9 mouse cellular contexts compared by ENCODE assay signal in the genomic region with DNA sequence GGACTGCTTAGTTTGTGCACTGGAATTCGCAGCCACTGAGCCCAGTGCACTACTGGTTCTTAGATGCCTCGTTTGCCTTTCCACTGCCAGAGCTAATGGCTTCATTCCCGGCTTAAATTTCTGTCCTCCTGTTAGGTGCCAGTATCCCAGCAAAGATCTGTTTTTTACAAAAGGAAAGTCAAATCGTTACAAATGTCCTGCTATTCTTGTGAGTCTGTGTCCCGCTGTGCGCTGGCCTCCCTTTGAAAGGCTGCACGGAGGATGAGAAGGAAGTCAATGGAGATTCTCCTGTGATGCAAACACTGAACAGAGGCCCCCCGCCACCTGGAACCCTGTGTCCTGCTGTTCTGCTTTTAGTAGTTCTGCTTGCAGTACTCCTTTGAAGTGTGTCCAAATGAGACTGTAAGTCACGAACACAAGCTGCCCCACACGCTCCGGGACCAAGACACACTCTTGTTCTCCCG.
A peak's percentile ranks its signal among the peaks of the same experiment; 100 is the strongest.
DNase-seq lines count a peak whose midpoint lies in the region; ATAC-seq and TF ChIP-seq lines count a peak whose summit lies in the region.
"Had no signal": no experiment of that assay in that cellular context is flagged by ENCODE, and none has a peak within 500 bp of the region (broad histone marks: within the 10 kb centered on the region; RNA-seq: fewer than 3 reads in every experiment).

No protein-coding gene starts in this region.

- no peaks in the 10 kb centered on the region for H3K36me3 ChIP-seq in ES-Bruce4 (ENCODE audit: control insufficient read depth, insufficient read depth, low read length, poor library complexity, severe bottlenecking)
- no peaks in the 10 kb centered on the region for H3K36me3 ChIP-seq in embryonic facial prominence, embryonic 10.5 days (replicated peaks)
- no peaks in the 10 kb centered on the region for H3K36me3 ChIP-seq in hindbrain, embryonic 10.5 days
- no peaks in the 10 kb centered on the region for H3K36me3 ChIP-seq in midbrain, embryonic 16.5 days (ENCODE audit: control insufficient read depth, insufficient read depth, low read length)

- no peak overlapping the region for H3K4me3 ChIP-seq in ES-Bruce4 (ENCODE audit: low read depth, low read length)
- H3K4me3 ChIP-seq in embryonic facial prominence, embryonic 10.5 days: peak overlapping the region; percentile 45
- peak overlapping the region; percentile 40 for H3K4me3 ChIP-seq in hindbrain, embryonic 10.5 days
- H3K4me3 ChIP-seq in midbrain, embryonic 16.5 days (ENCODE audit: low read depth, low read length): peak overlapping the region; percentile 7
- H3K4me3 ChIP-seq: megakaryocyte, embryonic 14.5 days had no signal

- no peak for DNase-seq in cerebellum, postnatal 4 days (ENCODE audit: low spot score in 2 of 2)
- peak; percentile 63 for DNase-seq in embryonic facial prominence, embryonic 10.5 days (ENCODE audit: low spot score)
- DNase-seq in hindbrain, embryonic 10.5 days (ENCODE audit: low spot score): peak; percentile 72
- no peak for DNase-seq in adrenal gland, adult 8-10 months
- no peak for DNase-seq in thymus, adult 18-20 months

- WGBS in embryonic facial prominence, embryonic 10.5 days: 5% methylated on average over 12 of the region's 12 CpGs
- 2% methylated on average over 12 of the region's 12 CpGs for WGBS in hindbrain, embryonic 10.5 days
- 3% methylated on average over 12 of the region's 12 CpGs for WGBS in midbrain, embryonic 16.5 days

- peaks cover 27% of the 10 kb centered on the region for H3K27me3 ChIP-seq in ES-Bruce4 (ENCODE audit: control insufficient read depth, insufficient read depth, low read length, poor library complexity, severe bottlenecking)
- H3K27me3 ChIP-seq in embryonic facial prominence, embryonic 10.5 days (replicated peaks; ENCODE audit: low read depth, poor library complexity, severe bottlenecking): peaks cover 46% of the 10 kb centered on the region
- peaks cover 92% of the 10 kb centered on the region for H3K27me3 ChIP-seq in hindbrain, embryonic 10.5 days (ENCODE audit: insufficient read depth, poor library complexity, severe bottlenecking)
- H3K27me3 ChIP-seq in midbrain, embryonic 16.5 days (ENCODE audit: control insufficient read depth, insufficient read depth, low read depth, low read length): peaks cover 13% of the 10 kb centered on the region
- H3K27me3 ChIP-seq: megakaryocyte, embryonic 14.5 days had no signal

- H3K27ac ChIP-seq in ES-Bruce4 (ENCODE audit: insufficient read depth, low read length): no peak overlapping the region
- peak overlapping the region; percentile 65 for H3K27ac ChIP-seq in embryonic facial prominence, embryonic 10.5 days (replicated peaks)
- H3K27ac ChIP-seq in hindbrain, embryonic 10.5 days: peak overlapping the region; percentile 3; the same call in 1 of the 2 replicates
- peak overlapping the region; percentile 18; the same call in 1 of the 2 replicates for H3K27ac ChIP-seq in midbrain, embryonic 16.5 days (ENCODE audit: low read length)

- peak overlapping the region; percentile 45 for H3K4me2 ChIP-seq in midbrain, embryonic 16.5 days (ENCODE audit: low read length)

- no peak overlapping the region for H3K9ac ChIP-seq in ES-Bruce4 (ENCODE audit: low read depth, poor library complexity, severe bottlenecking)
- H3K9ac ChIP-seq in midbrain, embryonic 16.5 days (ENCODE audit: low read depth, low read length): no peak overlapping the region

- H3K4me1 ChIP-seq in ES-Bruce4 (ENCODE audit: control insufficient read depth, insufficient read depth, low read length): no peaks in the 10 kb centered on the region
- H3K4me1 ChIP-seq in embryonic facial prominence, embryonic 10.5 days: peaks cover 14% of the 10 kb centered on the region
- peaks cover 16% of the 10 kb centered on the region for H3K4me1 ChIP-seq in hindbrain, embryonic 10.5 days (replicated peaks)
- peaks cover 8% of the 10 kb centered on the region for H3K4me1 ChIP-seq in midbrain, embryonic 16.5 days (ENCODE audit: control insufficient read depth, insufficient read depth, low read length)
- H3K4me1 ChIP-seq: megakaryocyte, embryonic 14.5 days had no signal

- no peaks in the 10 kb centered on the region for H3K9me3 ChIP-seq in ES-Bruce4 (replicated peaks; ENCODE audit: control insufficient read depth, insufficient read depth, low read length, poor library complexity, severe bottlenecking)
- no peaks in the 10 kb centered on the region for H3K9me3 ChIP-seq in embryonic facial prominence, embryonic 10.5 days
- H3K9me3 ChIP-seq in hindbrain, embryonic 10.5 days: no peaks in the 10 kb centered on the region
- no peaks in the 10 kb centered on the region for H3K9me3 ChIP-seq in midbrain, embryonic 16.5 days (replicated peaks; ENCODE audit: control insufficient read depth, low read length, poor library complexity, severe bottlenecking)

- TF ChIP-seq EP300 in ES-Bruce4 (IDR thresholded peaks at IDR 0.05; ENCODE audit: insufficient read depth, low read depth, low read length): peak; percentile 82

- no peak for TF ChIP-seq POLR2A in ES-Bruce4 (IDR thresholded peaks at IDR 0.05; ENCODE audit: insufficient read depth, low read length)

- no peak for TF ChIP-seq CTCF in ES-Bruce4 (IDR thresholded peaks at IDR 0.05; ENCODE audit: low read depth, low read length)

- peak; percentile 88 for ATAC-seq in cerebellum, adult (ENCODE audit: insufficient number of reproducible peaks, low FRiP score, low TSS enrichment)
- ATAC-seq in midbrain, embryonic 16.5 days: peak; percentile 83

Comparison
In these comparisons a context has a peak if more than half of its experiments do, and no peak if none do; other contexts are left out.
1. DNase-seq: peak in embryonic facial prominence, embryonic 10.5 days (single experiment) and hindbrain, embryonic 10.5 days (single experiment); none in cerebellum, postnatal 4 days (0 of 2), adrenal gland, adult 8-10 months (single experiment) and thymus, adult 18-20 months (0 of 2).